Mouse (Mus musculus): ENCODE results near the gene Fam71d. TPM values are rescaled to one million over a fixed set of nuclear protein-coding genes. Genes with fewer than 3 reads are reported as not detected.

The Fam71d gene
- not detected for polyA plus RNA-seq (2017; shearing (Covaris generic))

GRCm38 (mm10) chr12:78691325-78691724 is at the start of gene Fam71d:
TSS of gene Fam71d (plus strand) at chr12:78691535.

GRCm38 (mm10) chr12:78748557-78749377 is 57.4 kb downstream of the Fam71d start, which contains the start of gene Mpp5:
TSS of gene Mpp5 (plus strand) at chr12:78748907.

Other genes with a start within 250 kb of the Fam71d start
- 11.2 TPM for gene Mpp5, start 57.4 kb downstream of the Fam71d start, polyA plus RNA-seq (2017; shearing (Covaris generic))
- 102 TPM for gene Atp6v1d, start 170.1 kb downstream of the Fam71d start, polyA plus RNA-seq (2017; shearing (Covaris generic))
- gene Eif2s1, start 170.3 kb downstream of the Fam71d start, polyA plus RNA-seq (2017; shearing (Covaris generic)), result 168 TPM
- gene Plek2, start 215.4 kb downstream of the Fam71d start, polyA plus RNA-seq (2017; shearing (Covaris generic)), result 0.24 TPM

Data from effector memory CD4-positive, alpha-beta T cell, adult 5 months (primary cell).